Mouse (Mus musculus) stomach, postnatal 0 days (tissue): ENCODE measurements around the gene Rimbp2.

Source experiments
- CTCF ChIP-seq: IDR thresholded peaks from 2 replicates; pipeline ENCODE4 v1.5.1; 2016; ENCODE audit warnings: antibody characterized with exemption, low read depth, mild to moderate bottlenecking, moderate library complexity
- EP300 ChIP-seq: optimal IDR thresholded peaks from 2 replicates; pipeline ENCODE3; 2016; ENCODE audit warnings: antibody characterized with exemption

DNA sequence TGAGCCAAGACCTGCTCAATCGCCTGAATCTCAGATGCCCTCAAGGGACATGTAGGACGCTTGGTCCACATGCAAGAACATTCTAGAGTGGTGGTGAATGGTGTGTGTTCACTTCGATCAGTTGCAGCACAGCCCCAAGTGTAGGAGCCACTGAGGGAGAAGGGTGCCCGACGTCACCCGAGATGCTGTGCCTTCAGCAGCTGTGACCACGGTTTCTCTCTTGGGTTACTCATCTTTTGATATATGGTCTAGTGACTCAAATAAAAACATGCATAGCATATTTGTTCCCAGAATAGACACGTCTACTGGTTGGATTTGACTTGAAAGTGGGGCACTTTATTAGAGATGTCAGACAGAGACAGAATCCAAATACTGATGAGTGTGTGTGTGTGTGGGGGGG, 105.5 kb downstream of the Rimbp2 start:
- TF ChIP-seq CTCF (no peak), EP300 (no peak)
